Mouse (Mus musculus) urinary bladder, postnatal 14 days (tissue): ENCODE results near the gene Ifitm2.
"Not testable (repeated sequence)": the region's sequence is repeated elsewhere in the genome, so short reads cannot be mapped to it uniquely, and the experiment has no call there.

Experiments used
- DNase-seq: peaks from one replicate; pipeline ENCODE4 v3.0.0; 2021; ENCODE audit warnings: low spot score

Ifitm2 gene

DNA sequence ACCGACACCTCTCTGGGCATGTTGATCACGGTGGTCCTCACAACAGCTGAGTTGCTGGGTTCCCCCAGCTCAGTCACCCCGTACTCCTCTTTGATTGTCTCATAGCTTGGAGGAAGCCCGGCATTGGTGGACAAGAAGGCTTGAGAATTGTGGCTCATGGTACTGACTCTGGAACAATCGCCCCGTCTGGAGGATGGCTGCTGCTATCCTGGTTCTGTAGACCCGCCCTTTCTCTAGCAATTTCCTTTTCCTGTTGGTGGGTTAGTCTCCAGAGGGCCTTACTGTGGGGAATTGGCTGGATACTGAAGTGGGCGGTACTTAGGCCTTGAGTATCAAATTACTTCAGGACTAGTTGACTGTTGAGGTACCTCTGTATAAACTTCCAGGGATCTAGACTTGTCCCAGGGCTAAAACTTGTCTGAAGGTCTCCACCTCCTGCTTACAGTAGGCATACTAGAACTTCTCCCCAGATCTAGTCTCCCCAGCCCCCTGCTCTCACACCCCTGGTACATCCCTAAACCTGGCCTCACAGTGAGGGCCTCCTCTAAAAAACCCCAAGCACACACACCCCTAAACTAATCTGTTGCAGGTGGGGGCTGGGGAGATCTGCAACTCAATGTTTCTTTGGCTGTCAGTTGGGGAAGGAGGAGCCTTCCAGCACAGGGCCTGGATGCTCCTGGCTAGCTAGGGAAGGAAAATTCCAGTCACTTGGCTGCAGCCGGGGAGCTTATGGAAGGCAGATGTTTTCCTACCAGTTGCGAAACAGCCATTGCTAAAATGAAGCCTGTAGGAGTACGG is at the start of gene Ifitm2, which contains the start of gene Gm45717:
Gene Ifitm2, minus strand, starts transcription at position 230 of the 798 bp plus-strand sequence.
Gene Gm45717, minus strand, starts transcription at position 180 of the 798 bp plus-strand sequence.
- peak; percentile 90 for DNase-seq

DNA sequence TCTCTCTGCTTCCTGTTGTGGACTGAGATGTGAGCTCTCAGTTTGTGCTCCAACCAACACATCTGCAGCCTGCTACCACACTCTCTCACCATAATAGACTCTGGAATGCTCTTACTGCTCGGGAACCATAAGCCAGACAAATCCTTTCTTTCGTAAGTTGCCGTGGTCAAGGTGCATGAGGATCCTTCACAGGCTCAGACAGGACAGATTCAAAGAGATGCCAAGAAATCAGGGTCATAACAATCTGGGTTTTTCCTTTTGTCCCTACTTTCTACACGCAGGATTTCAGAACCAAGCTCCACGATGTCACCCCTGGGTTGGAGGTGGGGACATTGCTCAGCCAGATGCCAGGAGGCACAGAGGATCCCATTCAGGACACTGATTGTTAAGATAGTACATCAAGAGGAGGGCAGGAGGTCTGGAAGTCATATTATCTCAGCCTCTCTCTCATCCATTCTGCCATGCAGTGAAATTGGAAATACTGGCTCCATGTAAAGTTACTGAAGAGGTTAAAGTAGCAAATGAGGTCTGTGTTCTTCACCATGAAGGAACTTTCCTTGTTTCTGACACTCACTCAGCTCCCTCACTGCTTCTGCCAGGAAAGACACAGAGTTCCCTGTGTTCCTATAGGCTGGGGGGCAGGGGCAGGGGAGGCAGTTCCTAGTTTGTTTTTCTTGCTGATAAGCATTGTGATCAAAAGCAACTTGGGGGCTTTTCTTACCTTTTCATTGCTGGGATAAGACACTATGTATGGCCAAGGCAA is 47.6 kb upstream of the Ifitm2 start:
- no peak for DNase-seq

DNA sequence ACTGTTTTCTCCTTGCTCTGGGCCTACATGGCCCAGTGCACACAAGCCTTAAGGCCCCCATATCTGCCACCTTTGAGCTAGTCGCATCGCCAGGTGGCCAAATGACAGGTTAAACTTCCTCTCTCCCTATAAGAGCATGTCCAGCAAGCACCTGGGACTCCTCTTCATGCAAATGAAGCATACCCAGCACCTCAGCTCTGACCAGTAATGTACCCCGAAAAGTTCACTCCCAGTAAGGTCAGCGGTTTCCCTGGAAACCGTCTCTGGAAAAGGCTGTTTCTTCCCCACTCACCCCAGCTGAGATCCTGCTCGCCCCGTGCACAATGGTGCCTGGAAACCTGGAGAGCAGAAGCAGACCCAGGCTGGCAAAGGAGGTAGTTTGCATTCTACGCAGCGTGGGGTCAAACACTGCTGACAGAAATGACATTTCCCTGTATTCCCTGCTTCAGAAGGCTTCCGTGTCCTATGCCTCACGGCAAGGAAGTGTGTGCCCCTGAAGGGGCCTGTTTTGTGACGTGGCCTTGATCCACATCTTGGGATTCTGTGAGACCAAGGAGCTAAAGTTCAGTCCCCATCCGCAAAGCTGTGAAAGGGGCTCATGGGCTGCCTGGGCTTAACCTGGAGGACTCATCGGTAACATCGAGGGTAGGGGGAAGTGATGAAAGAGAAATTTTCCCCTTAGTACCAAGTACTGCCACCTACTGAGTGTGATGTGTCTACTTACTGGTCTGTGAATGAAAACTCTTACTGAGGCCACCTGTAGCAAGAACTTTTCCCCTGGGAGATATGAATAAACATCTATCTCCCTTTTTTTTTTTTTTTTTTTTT is 45.3 kb upstream of the Ifitm2 start:
- DNase-seq: no peak

DNA sequence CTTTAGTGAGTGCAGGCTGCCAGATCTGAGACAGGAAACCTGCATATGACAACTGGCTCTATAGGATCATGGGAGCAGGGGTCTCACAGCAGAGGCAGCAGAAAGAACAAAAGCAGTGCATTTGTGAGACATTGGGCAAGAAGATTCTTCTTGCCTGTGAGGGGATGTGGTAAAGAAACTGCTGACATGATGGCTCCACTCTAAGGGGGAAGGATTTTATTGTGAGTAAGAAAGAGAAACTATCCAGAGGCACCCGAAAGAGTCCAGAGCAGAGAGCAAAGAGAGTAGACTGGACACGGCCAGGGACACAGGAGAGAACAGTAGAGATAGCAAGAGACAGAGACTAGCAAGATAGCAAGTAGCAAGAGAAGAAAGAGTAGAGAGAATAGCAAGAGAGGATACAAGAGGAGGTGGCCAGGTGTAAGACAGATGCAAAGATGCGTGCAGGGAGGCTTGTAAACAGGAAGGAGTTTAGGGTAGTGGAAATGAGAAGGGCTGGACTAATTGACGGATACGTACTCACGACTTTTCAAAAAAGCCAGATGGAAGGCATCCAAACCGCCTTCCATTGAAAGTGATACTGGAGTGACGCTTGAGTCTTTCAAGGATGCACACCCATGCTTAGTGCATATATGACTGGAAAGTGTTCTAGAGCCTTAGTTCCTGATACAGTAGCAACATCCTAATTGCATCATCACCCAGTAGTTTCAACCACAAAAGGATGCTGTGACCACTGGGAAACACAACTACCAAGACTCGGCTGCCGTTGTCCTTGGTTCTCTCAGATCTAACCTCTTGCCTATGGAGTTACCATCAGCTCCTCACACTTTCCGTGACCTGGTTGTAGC is 43.3 kb upstream of the Ifitm2 start:
- DNase-seq: no peak

DNA sequence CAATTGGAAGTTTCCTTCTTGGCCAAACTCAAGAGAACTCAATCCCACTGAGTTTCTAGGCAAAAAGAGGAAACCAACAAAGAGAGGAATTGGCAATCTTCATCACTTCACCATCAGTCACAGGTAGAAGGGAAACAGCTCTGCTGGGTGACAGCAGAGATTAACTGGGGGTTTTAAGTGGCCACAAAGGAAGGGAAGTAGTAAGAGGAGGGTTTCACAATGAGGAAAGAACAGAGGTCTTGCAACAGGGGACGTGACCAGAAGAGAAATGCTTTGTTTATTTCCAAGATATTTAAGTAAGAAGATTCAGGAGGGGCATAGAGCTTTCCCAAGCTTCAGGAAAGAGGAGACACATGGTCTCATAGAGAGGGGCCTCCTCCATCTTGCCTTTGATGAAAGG is 42.0 kb upstream of the Ifitm2 start:
- DNase-seq: no peak

DNA sequence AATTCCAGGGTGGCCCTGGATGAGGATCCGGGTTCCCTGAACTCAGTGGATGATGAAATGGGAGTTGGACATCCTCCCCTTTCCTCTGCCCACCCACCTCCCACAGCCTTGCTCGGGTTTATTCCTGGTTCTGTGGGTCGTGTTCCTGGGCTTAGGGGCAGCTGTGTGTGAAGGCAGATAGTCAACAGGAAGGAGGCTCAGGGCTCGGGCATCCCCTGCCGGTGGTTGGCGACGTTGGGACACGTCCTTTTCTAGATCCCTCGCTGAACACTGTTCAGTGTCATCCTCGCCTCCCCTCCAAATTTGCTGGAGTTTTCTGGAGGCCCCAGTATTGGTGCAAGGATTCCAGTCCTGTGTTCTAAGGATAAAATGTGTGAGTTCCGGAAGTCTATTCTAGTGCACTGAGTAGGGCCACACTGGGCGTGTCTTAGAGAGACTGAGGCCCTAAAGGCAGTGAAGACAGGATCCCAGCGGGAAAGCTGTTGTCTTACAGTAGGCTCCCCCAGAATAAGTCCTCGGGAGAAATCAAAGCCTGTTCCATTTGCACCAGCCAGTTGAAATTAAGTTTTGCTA is 35.4 kb upstream of the Ifitm2 start:
- DNase-seq: no peak

DNA sequence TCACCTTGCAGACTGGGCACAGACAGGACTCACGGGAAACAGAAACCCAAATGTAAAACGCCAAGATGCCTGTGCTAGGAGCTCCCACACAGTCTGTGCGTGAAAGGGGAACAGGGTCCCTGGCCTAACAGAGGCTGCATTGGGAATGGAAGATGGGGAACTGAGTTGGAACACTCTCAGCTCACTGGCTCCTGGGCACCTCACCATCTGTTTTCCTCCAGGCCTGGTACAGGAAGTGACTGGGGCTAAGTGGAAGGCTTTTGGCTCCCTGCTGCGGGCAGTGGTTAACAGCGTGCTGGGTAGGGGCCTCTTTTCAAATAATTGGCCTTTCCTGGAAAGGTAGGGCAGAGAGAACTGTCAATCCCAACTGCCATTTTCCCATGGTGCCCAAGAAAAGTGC is 34.8 kb upstream of the Ifitm2 start:
- no peak for DNase-seq

DNA sequence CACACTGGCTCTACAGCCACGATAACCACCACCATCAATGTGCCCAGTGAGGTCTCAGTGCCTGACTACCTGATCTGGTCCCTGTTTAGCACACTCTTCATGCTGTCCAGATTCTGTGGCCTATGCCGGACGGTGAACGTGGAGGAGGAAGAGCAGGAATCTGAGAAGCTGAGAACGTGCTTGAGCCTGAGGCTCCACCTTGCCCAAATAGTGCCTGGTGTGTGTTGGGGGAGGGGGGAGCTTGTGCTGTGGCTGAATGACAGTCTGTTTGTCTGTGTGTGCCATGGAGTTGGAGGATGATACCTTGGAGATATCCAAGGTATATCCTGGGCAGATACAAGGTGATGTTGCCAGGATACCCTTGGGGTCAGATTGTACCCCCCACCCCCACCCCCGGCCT is 34.4 kb upstream of the Ifitm2 start:
- DNase-seq: no peak

DNA sequence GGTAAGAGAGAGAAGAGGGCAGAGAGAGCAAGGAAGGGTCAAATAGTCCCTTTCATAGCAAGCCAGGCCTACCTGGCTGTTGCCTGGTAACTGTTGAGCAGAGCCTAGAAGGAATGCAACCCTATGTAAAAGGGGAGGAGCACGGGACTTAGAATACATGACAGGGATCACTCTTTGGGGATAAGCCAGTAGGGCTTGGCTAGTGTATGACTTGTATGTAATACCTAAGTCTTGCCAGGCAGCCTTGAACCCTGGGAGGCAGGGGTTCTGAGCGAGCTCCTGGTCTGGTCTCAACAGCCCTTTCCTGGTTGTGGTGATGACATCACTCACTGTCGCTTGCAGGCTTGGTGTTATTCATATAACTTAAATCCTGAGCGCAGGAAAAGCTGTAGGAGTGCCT is 33.2 kb upstream of the Ifitm2 start:
- DNase-seq: no peak

DNA sequence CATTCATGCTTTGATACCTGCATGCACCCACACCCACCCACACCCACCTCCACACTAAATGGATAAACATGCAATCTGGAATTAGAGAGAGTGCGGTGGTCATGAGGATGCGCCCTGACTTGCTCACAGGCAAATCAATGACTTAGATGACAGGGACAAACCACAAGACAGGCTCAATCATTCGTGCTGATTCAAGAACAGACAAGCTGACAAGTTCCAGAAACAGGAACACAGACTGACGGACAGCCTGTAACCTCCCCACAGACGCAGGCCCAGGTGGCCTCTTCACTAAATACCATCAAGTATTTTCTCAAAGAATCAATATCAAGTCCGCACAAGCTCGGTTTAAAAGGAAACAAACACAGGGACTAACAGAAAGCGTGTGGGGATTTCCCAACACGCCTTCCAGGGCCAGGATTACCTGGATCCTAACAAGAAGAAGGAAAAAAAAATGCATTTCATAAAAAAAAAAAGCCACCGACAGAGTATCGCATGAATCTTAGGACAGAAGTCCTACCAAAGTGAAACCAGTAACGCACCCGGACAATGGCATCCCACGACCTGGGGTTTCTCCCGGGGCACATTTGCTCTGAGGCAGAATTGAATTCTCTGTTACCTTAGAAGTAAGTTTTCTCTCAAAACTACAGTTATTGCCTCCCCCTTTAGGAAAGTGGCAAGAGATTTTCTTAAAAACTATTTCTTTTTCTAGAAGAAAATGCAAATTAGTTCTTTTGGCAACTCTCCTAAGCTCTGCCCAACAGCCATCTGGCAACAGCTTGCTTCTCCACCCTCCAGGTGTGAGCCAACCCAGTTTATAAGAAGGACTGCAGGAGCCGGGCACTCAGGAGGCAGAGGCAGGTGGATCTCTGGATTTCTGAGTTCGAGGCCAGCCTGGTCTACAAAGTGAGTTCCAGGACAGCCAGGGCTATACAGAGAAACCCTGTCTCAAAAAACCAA is 31.7 kb upstream of the Ifitm2 start:
- no peak for DNase-seq

DNA sequence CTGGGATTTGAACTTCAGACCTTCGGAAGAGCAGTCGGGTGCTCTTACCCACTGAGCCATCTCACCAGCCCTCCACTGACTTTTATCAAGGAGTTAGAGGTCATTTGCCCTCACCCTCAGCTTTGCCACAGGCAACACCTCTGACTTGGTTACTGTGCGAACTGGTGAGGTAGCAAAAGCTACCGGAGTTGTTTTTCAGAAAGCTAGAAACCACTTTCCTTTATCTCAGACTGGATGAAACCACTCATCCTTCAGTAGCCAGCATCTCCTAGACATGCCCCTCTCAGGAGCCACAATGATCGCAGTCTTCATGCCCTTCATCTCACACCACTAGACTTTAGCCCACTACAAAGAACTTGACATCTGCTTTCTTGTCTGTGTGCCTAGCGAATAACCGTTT is 27.2 kb upstream of the Ifitm2 start:
- no peak for DNase-seq

DNA sequence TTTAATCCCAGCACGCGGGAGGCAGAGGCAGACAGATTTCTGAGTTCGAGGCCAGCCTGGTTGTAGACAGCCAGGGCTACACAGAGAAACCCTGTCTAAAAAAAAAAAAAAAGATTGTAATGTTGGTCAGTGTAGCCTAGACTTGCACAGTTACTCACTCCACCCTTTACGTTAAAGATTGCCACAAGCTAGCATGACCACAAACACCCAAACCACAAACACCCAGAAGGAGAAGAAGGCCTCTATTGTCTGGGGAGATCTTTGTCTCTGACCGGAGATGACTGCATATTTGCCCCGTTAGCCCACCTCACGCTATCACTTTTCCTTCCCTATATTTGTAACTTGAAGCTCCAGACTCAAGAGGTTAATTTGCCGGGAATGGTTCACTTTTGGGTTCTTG is 25.9 kb upstream of the Ifitm2 start:
- DNase-seq: no peak

DNA sequence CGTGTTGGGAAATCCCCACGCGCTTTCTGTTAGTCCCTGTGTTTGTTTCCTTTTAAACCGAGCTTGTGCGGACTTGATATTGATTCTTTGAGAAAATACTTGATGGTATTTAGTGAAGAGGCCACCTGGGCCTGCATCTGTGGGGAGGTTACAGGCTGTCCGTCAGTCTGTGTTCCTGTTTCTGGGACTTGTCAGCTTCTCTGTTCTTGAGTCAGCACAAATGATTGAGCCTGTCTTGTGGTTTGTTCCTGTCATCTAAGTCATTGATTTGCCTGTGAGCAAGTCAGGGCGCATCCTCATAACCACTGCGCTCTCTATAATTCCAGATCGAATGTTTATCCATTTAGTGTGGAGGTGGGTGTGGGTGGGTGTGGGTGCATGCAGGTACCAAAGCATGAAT is 20.9 kb upstream of the Ifitm2 start:
- DNase-seq: not testable (repeated sequence)

DNA sequence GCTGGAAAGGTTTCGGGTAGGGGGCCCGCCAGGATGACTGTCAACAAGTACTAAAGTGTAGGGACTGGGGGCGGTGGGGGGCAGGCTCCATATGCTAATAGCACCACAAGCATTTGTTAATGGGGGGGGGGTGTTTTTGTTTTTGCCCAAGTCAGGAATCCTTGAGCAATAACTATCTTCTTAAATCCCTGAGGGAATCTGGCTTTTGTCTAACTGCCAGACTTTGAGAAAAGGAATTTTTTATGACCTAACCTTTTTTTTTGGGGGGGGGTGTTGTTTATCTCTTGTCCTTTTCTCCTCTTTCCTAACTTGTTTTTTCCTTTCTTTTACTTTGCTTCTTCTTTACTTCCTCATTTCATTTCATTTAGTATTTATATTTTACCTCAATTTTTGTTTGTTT is 19.7 kb upstream of the Ifitm2 start:
- no peak for DNase-seq

DNA sequence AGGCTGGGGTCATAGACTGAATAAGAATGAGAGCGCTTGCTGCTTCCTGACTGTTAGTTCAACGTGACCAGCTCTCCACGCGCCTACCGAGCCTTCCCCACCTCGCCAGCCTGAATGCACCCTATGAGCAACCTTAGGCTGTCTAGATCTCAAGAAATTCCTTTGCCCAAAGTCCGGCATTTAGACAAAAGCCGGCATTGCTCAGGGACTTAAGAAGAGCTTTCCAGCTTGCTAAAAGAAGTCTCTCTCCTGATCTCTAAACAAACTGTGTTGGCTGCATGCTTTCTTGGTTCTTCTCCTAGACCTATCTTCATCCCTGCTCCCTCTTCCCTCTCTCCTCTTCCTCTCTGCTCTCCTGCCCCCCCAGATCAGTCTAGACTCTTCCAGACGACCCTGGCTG is 19.2 kb upstream of the Ifitm2 start:
- no peak for DNase-seq

DNA sequence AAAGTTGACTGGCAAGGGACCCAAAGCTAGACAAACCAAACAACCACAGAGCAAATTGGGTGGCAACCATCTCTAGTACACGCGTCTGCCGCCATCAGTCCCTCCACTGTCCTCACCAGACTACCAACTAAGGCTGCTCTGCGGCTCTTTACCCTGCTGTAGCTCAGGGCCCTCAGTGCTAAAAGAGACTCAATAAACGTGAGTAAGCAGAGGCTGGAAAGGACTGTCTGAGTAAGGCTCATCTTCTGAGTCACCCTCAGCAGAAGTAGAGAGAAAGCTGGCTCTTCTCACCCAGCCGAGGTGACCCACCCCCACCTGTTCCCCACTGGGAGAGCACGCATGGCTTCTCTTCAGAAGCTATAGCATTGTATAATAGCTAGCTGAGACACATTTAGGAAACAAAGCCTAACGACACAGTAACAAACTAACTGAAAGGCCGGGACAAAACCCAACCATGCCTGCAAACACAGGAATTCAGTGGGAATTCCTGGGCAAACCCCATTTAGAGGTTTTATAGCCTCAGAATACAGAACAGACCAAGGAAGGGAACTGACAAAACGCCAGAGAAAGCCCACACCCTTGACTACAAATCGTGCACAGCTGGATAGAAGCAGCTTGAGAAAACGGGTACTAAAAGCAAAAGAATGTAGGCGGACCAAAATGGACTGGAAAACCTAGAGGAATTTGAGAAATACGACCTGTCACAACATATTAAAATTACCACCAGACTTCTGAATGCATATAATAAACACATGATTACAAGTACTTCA is 17.8 kb upstream of the Ifitm2 start:
- no peak for DNase-seq

DNA sequence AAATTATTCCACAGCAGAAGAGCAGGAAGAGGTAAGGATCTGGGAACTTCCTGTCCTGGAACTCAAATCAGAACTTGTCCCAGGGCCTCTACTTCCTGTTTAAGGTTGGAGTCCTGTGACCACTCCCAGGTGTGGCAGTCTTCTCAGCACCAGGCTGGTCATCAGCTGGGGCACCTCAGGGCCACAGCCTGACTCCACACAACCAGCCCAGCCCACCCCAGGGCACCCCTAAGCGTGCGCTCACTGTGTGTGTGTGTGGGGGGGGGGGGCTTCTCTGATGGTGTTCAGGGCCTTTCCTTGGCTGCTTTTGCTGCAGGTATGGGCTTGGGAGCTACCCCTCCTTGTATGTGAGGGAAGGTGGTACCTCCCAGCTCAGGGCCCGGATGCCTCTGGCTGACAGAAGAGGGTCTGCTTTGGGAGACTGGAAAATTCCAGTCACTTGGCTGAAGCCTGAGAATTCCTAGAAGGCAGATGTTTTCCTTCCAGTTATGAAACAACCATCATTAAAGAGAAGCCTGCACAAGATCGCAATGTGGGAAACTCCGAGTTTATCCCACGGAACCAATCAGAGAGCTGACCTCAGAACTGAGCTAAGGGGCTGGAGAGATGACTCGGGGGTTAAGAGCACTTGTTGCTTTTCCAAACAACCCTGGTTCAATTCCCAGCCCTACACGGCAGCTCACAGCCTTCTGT is 15.8 kb upstream of the Ifitm2 start:
- DNase-seq: no peak

DNA sequence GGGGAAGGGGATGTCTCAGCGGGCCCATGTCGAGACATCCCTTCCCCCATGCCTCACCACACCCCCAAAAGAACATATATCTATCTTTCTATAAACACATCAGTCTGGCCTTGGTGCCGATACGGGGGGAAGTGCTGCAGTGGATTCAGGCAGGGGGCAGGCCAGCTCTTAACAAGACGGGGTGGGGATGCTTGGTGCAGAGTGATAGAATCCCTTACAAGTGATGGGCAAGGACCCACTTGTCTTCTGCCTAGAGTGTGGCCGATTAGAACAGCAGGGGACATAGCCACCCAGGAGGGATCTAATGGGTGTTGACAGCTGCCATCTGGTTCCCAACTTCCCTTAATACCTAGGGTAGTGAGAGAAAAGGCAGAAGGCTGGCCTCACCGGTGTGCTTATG is 15.1 kb upstream of the Ifitm2 start:
- no peak for DNase-seq

DNA sequence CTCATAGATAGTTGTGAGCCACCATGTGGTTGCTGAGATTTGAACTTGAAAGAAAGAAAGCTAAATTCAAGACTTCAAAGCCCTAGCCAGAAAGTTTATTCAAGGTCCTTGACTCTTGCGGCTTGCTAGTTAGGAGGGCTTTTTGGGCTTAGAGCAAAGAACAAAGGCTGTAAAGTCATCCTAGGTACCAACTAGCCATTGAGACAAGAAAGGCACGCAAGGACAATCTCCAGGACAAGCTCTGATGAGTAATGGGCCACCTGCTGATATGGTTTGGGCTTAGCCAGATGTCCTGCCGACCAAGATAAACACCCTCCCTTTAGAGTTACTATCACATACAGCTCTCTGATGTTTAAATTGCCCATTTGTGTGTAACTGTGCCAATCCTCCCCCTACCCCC is 12.9 kb upstream of the Ifitm2 start:
- DNase-seq: not testable (repeated sequence)
